Mouse (Mus musculus) frontal cortex, adult 2 months (tissue): ENCODE results near the gene 9930111J21Rik2. TPM values are rescaled to one million over a fixed set of nuclear protein-coding genes. Genes with fewer than 3 reads are reported as not detected.
"Not testable (repeated sequence)": the region's sequence is repeated elsewhere in the genome, so short reads cannot be mapped to it uniquely, and the experiment has no call there.

ENCODE experiments used
- DNase-seq, 2 experiments: peaks; one replicate each; pipeline ENCODE4 v3.0.0; 2022; ENCODE audit warnings: low spot score in 1 of 2; ENCODE audit errors: extremely low spot score in 1 of 2
- polyA plus RNA-seq: library from polyadenylated mRNA; depleted of rRNA; stranded (reverse); fragments of >200 nt; gene quantifications from 2 replicates; pipeline ENCODE4 v1.2.3, GENCODE M21; 2012

9930111J21Rik2 gene
- polyA plus RNA-seq, 1 experiment: 1.3 TPM

DNA sequence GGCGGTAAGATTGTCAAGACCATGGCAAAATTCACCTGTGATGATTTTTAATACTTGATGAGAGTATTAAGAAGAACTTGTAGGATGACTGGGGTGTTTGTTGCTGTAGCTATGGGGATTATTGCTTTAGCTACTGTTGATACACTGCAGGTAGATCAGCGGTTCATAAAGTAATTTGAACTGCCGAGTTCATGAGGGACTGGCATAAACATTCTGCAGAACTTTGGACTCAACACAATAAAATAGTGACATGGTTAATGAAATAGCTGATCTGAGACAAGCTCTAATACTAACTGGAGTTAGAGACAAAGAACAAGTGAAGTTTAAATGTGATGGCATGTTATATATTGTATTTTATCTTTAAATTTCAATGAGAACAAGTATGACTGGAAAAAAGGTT lies 27.7 kb upstream of the 9930111J21Rik2 start:
- DNase-seq: no peak

GRCm38 (mm10) chr11:49077012-49077411 lies 26.0 kb upstream of the 9930111J21Rik2 start:
- no peak for DNase-seq

DNA sequence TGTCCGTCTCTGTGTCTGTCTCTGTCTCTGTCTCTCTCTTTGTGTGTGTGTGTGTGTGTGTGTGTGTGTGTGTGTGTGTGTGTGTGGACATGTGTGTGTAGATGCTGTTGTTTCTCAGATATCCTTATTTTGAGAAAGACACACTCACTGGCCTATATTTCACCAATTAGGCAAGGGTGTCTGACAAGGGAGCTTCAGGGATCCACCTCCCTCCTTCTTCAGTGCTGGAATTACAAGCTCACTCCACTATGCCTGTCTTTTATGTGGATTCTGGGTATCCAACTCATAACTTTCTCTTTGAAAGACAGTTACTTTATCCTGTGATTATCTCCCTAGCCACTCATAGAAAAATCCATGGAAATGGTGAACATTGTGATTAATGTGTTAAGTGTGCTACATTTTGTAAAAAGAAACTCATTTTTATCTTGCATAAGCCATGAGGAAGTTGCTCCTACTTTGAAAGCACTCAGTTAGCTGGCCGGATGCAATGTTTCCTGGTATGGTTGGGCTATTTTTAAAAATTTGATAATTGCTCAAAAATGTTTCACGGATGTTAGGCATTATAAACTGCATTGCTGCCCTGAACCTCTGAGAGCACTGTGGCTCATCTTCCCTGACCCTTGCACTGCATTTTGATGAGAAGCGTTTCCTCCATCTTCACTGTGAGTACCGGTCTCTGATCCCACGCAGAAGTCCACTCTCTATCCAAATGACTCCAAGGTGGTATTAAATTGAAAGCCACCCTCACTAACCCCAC lies 25.1 kb upstream of the 9930111J21Rik2 start, which contains the start of gene Ifi47:
Ifi47 (plus strand) TSS at position 587 of the 757 bp plus-strand sequence.
- not testable (repeated sequence) for DNase-seq

- DNase-seq: no peak
These were observed 17.3 kb upstream of the 9930111J21Rik2 start for GRCm38 (mm10) chr11:49068358-49068757.

DNA sequence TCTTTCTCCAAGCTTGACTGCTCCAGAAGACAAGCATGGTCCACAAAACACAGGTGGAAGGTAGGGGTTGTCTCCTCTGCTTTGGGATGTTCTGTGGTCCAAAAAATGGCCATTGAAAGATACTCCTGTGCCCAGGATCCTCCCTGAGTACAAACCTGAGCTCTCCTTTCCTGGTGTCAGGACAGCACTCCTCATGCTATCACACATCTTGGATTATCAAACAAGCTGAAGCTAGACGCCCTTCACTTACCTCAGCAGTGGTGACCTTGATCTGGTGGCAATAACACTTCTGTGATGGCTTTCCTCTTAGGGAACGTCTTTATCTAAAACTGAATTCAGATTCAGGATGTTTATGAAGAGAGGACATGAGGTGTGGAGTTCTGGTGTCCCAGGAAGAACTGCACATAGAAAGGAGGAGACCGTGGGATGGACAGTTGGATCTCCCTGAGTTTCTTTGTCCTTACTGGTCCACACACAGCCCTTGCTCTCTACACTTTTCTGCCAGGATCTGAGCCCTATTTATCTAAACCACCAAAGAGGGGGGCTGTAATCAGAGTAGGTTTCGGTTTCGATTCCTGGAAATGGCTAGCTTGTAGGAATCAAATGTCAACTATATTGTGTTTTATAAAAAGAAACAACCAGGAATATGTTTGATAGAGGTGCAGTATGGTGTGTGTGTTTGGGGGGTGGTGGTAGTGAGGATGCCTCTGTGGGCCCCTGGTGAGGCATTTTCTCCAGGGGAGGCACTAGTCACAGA lies 12.8 kb upstream of the 9930111J21Rik2 start, which contains the start of gene Tgtp2:
Tgtp2 (minus strand) TSS at position 494 of the 757 bp plus-strand sequence.
- not testable (repeated sequence) for DNase-seq

DNA sequence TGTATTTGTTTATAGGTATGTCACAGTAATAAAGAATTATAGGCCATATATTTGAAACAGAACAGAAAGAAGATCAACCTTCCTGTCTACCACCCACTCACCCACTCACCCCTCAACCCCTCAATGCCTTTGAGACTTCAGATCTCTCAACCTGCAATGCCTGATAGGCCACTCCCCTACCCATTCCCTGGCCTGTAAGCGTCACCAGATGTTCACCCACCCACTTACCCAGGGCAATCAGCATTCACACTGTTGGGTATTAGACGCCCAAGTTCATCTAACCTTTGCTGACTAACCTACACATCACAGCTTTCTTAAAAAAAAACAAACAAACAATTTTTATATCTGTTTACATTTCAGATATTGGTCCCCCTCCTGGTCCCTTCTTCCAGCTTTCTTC lies 10.8 kb upstream of the 9930111J21Rik2 start:
- not testable (repeated sequence) for DNase-seq

GRCm38 (mm10) chr11:49060061-49060460 lies 9.0 kb upstream of the 9930111J21Rik2 start:
- DNase-seq: not testable (repeated sequence)

DNA sequence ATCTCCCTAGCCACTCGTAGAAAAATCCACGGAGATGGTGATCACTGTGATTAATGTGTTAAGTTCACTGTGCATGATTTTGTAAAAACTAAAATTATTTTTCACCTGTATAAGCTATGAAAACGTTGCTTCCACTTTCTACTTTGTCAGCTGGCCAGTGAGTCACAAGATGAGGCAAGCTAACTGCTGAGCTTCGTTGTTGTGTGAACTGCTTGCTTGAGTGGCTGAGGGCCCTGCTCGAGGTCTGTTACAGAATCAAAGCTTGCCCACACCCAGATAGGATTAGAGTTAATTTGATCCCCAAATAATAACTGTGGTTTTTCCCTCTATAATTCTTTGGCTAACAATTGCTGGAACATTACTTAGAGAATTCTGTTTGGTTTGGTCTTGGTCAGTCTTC lies 852 bp upstream of the 9930111J21Rik2 start:
- DNase-seq: not testable (repeated sequence)

GRCm38 (mm10) chr11:49050064-49050463 lies 978 bp downstream of the 9930111J21Rik2 start:
- not testable (repeated sequence) for DNase-seq

GRCm38 (mm10) chr11:49012074-49012473 lies 39.0 kb downstream of the 9930111J21Rik2 start:
- DNase-seq: not testable (repeated sequence)

GRCm38 (mm10) chr11:49006785-49007184 lies 44.3 kb downstream of the 9930111J21Rik2 start:
- DNase-seq: not testable (repeated sequence)

DNA sequence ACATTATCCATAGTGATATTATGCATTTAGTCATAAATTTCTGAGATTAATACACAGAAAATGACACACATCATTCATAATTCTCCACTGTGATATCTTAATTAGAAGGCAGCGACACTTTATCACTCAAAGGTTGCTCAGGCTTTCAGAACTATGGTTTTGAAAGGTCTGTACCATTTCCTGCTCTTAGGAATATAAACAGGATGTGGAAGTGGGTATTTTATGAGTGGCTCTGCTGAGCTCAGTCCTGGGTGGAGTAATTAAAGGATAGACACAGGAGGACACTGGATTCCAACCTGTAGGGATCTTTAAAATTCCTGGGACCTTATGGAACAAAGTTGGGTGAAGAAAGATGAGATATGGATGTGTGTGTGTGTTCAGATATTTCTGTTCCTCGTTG lies 44.7 kb downstream of the 9930111J21Rik2 start:
- DNase-seq: not testable (repeated sequence)

- not testable (repeated sequence) for DNase-seq
These were observed 50.6 kb downstream of the 9930111J21Rik2 start for GRCm38 (mm10) chr11:49000411-49000810.

DNA sequence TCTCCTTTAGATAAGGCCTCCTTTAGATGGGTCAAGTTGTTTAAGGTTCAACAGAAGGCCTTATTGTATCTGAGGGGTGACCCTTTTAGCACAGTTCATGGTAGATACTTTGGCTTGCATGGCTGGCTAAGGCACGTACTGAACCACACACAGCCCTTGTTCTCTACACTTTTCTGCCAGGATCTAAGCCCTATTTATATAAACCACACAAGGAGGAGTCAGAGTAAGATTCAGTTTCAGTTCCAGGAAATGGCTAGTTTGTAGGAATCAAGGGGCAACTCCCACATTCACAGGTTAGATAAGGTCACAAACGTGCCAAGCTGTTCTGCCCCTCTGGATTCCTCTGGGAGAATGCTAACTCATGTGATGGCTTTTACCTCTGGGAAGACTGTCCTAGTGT lies 57.0 kb downstream of the 9930111J21Rik2 start, which contains the start of gene Tgtp1:
Tgtp1 (minus strand) TSS at position 155 of the 400 bp plus-strand sequence.
- not testable (repeated sequence) for DNase-seq

GRCm38 (mm10) chr11:48993296-48993695 lies 57.7 kb downstream of the 9930111J21Rik2 start:
- not testable (repeated sequence) for DNase-seq

GRCm38 (mm10) chr11:48991740-48992520 lies 59.1 kb downstream of the 9930111J21Rik2 start, which contains the start of gene Gm12185:
Gene Gm12185, minus strand, starts transcription at chr11:48992226.
- DNase-seq: not testable (repeated sequence)

DNA sequence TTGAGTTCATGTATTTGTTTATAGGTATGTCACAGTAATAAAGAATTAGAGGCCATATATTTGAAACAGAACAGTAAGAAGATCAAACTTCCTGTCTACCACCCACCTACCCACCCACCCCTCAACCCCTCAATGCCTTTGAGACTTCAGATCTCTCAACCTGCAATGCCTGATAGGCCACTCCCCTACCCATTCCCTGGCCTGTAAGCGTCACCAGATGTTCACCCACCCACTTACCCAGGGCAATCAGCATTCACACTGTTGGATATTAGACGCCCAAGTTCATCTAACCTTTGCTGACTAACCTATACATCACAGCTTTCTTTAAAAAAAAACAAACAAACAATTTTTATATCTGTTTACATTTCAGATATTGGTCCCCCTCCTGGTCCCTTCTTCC lies 61.1 kb downstream of the 9930111J21Rik2 start:
- DNase-seq: not testable (repeated sequence)

GRCm38 (mm10) chr11:48988219-48988618 lies 62.8 kb downstream of the 9930111J21Rik2 start:
- not testable (repeated sequence) for DNase-seq

GRCm38 (mm10) chr11:48982848-48983247 lies 68.2 kb downstream of the 9930111J21Rik2 start:
- DNase-seq: not testable (repeated sequence)

- not testable (repeated sequence) for DNase-seq
These were observed 71.0 kb downstream of the 9930111J21Rik2 start for GRCm38 (mm10) chr11:48980052-48980451.
